Mouse (Mus musculus): ENCODE measurements around the gene Eci2. TPM values are rescaled to one million over a fixed set of nuclear protein-coding genes. Genes with fewer than 3 reads are reported as not detected.

Eci2 gene
- total RNA-seq, 2 experiments from 2014 or later: 246 to 250 TPM

Other genes with a start within 250 kb of the Eci2 start
- 10 to 100 TPM; 26.7 to 30.0 TPM for gene Prpf4b, start 151.8 kb downstream of the Eci2 start, total RNA-seq (2021)
- gene Fam217a, start 102.8 kb downstream of the Eci2 start, total RNA-seq (2021): under 1 TPM; 0.20 to 0.21 TPM
- not detected for gene 4933417A18Rik, start 102.7 kb downstream of the Eci2 start, total RNA-seq (2021)
- 1 to 10 TPM; 3.0 to 3.1 TPM for gene Eci3, start 63.3 kb downstream of the Eci2 start, total RNA-seq (2021)

Measured in heart, adult 18-20 months (tissue).